Mouse (Mus musculus): ENCODE data around the gene Asz1. TPM values are rescaled to one million over a fixed set of nuclear protein-coding genes. Genes with fewer than 3 reads are reported as not detected.

Gene Asz1
- polyA plus RNA-seq, 1 experiment: not detected

GRCm38 (mm10) chr6:18043172-18043571 is 65.7 kb downstream of the Asz1 start:
- Histone ChIP-seq H3K4me3 (ENCODE audit: low read depth, low read length) (no peak overlapping the region), H3K36me3 (ENCODE audit: control insufficient read depth, insufficient read depth, low read length) (no peaks in the 10 kb centered on the region), H3K4me1 (ENCODE audit: control insufficient read depth, insufficient read depth, insufficient read length, low read length) (no peaks in the 10 kb centered on the region), H3K27me3 (ENCODE audit: control insufficient read depth, insufficient read depth, low read length) (no peaks in the 10 kb centered on the region), H3K27ac (ENCODE audit: insufficient read depth, low read depth, low read length) (no peak overlapping the region)
- TF ChIP-seq CTCF (IDR thresholded peaks at IDR 0.05; ENCODE audit: extremely low read depth, insufficient read length, insufficient replicate concordance, low read depth, low read length) (no peak), POLR2A (IDR thresholded peaks at IDR 0.05; ENCODE audit: low read depth, low read length) (no peak)
- 70% methylated on average over 5 of the region's 5 CpGs for WGBS

DNA sequence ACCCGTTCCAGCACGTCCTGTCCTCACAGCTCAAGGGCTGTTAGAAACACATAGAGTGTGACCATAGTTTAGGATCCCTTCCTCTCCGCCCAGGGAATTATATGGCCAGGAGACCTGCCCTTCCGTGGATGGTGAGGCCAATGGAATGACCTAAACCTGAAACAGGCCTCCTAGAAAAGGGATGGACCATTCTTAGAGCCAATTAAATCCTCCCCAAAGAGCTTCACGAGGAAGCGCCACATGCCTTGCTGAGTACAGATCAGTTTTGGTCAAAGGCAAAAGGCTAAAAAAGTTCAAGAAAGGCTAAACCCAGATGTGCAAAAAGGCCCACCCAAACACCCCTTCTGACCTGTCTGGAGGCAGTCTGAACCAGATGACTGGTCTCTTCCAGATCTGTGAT is 76.6 kb downstream of the Asz1 start:
- Histone ChIP-seq H3K27me3 (ENCODE audit: control insufficient read depth, insufficient read depth, low read length) (peaks cover 14% of the 10 kb centered on the region), H3K4me1 (ENCODE audit: control insufficient read depth, insufficient read depth, insufficient read length, low read length) (no peaks in the 10 kb centered on the region), H3K27ac (ENCODE audit: insufficient read depth, low read depth, low read length) (no peak overlapping the region), H3K4me3 (ENCODE audit: low read depth, low read length) (peak overlapping the region; percentile 44; the same call in 1 of the 2 replicates), H3K36me3 (ENCODE audit: control insufficient read depth, insufficient read depth, low read length) (no peaks in the 10 kb centered on the region)
- WGBS: 37% methylated on average over 6 of the region's 6 CpGs
- TF ChIP-seq POLR2A (IDR thresholded peaks at IDR 0.05; ENCODE audit: low read depth, low read length) (no peak), CTCF (IDR thresholded peaks at IDR 0.05; ENCODE audit: extremely low read depth, insufficient read length, insufficient replicate concordance, low read depth, low read length) (no peak)

- no peaks in the 10 kb centered on the region for H3K4me1 ChIP-seq (ENCODE audit: control insufficient read depth, insufficient read depth, insufficient read length, low read length)
- WGBS: 2% methylated on average over 29 of the region's 29 CpGs
- TF ChIP-seq POLR2A (IDR thresholded peaks at IDR 0.05; ENCODE audit: low read depth, low read length): no peak
- no peak for TF ChIP-seq CTCF (IDR thresholded peaks at IDR 0.05; ENCODE audit: extremely low read depth, insufficient read length, insufficient replicate concordance, low read depth, low read length)
- H3K4me3 ChIP-seq (ENCODE audit: low read depth, low read length): peak overlapping the region; percentile 44
- H3K36me3 ChIP-seq (ENCODE audit: control insufficient read depth, insufficient read depth, low read length): no peaks in the 10 kb centered on the region
- H3K27ac ChIP-seq (ENCODE audit: insufficient read depth, low read depth, low read length): no peak overlapping the region
- H3K27me3 ChIP-seq (ENCODE audit: control insufficient read depth, insufficient read depth, low read length): peaks cover 14% of the 10 kb centered on the region
Observed at GRCm38 (mm10) chr6:18031509-18032010, 77.3 kb downstream of the Asz1 start.

- WGBS: 19% methylated on average over 12 of the region's 12 CpGs
- TF ChIP-seq POLR2A (IDR thresholded peaks at IDR 0.05; ENCODE audit: low read depth, low read length) (no peak), CTCF (IDR thresholded peaks at IDR 0.05; ENCODE audit: extremely low read depth, insufficient read length, insufficient replicate concordance, low read depth, low read length) (no peak)
- H3K4me3 ChIP-seq (ENCODE audit: low read depth, low read length): peak overlapping the region; percentile 44; the same call in 1 of the 2 replicates
Observed at GRCm38 (mm10) chr6:18030868-18031508, 77.9 kb downstream of the Asz1 start.

DNA sequence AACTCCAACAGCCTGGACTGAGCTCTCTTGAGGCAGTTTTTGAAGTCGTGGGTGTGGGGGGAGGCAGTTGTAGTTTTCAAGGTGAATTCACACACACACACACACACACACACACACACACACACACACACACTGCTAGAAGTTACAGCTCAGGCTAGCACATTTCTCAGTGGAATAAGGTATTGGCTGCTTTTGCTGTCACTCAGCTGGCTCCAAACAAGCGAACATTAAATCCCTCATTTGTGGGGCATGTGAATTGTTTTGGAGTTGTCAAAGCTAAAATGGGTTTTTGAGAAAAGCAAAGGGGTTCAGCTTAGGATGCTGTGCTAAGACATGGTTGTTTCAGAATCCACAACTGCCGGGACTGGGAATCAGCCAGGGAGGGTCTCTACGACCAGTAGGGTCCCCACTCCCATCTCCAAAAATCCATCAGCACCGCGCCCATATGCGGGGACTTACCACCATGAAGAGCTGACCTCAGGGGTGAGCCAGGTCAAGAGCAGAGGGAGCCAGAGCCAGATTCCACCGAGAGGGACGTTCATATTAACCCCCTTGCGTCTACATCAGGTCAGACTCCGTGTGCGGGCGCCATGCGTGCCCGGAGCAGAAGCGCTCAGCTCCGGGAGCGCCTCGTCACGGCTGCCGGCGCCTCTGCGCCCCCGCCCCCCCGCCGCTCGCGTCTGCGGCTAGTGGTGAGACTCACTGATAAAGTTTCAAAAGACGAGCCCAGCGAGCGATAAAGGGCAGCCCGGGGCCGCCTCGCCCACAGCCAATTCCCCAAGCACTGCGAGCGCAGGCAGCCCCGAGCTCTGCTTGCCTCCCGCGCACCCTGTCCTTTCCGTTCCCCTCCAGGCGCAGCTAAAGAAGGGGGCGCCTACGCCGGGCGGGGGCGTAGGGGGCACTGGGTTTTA is 78.9 kb downstream of the Asz1 start, which contains the start of gene Wnt2:
Gene Wnt2, minus strand, starts transcription at position 840 of the 911 bp plus-strand sequence.
- peak within 1 kb of the TSS; percentile 44 for H3K4me3 ChIP-seq (ENCODE audit: low read depth, low read length)
- no peaks in the 10 kb centered on the region for H3K4me1 ChIP-seq (ENCODE audit: control insufficient read depth, insufficient read depth, insufficient read length, low read length)
- H3K27me3 ChIP-seq (ENCODE audit: control insufficient read depth, insufficient read depth, low read length): peaks cover 14% of the 10 kb centered on the region
- H3K27ac ChIP-seq (ENCODE audit: insufficient read depth, low read depth, low read length): no peak within 1 kb of the TSS
- H3K36me3 ChIP-seq (ENCODE audit: control insufficient read depth, insufficient read depth, low read length): no peaks in the 10 kb centered on the region
- TF ChIP-seq POLR2A (IDR thresholded peaks at IDR 0.05; ENCODE audit: low read depth, low read length) (no peak), CTCF (IDR thresholded peaks at IDR 0.05; ENCODE audit: extremely low read depth, insufficient read length, insufficient replicate concordance, low read depth, low read length) (no peak)
- WGBS: 3% methylated on average over 47 of the region's 47 CpGs

More at GRCm38 (mm10) chr6:18030868-18031508, 77.9 kb downstream of the Asz1 start:
- H3K27ac ChIP-seq (ENCODE audit: insufficient read depth, low read depth, low read length): no peak overlapping the region
- H3K36me3 ChIP-seq (ENCODE audit: control insufficient read depth, insufficient read depth, low read length): no peaks in the 10 kb centered on the region
- no peaks in the 10 kb centered on the region for H3K4me1 ChIP-seq (ENCODE audit: control insufficient read depth, insufficient read depth, insufficient read length, low read length)
- peaks cover 14% of the 10 kb centered on the region for H3K27me3 ChIP-seq (ENCODE audit: control insufficient read depth, insufficient read depth, low read length)

- no peaks in the 10 kb centered on the region for H3K36me3 ChIP-seq (ENCODE audit: control insufficient read depth, insufficient read depth, low read length)
- no peaks in the 10 kb centered on the region for H3K4me1 ChIP-seq (ENCODE audit: control insufficient read depth, insufficient read depth, insufficient read length, low read length)
- TF ChIP-seq CTCF (IDR thresholded peaks at IDR 0.05; ENCODE audit: extremely low read depth, insufficient read length, insufficient replicate concordance, low read depth, low read length) (no peak), POLR2A (IDR thresholded peaks at IDR 0.05; ENCODE audit: low read depth, low read length) (no peak)
- WGBS: 93% methylated on average over 8 of the region's 8 CpGs
- H3K27me3 ChIP-seq (ENCODE audit: control insufficient read depth, insufficient read depth, low read length): peaks cover 5% of the 10 kb centered on the region; the same call in 1 of the 2 replicates
- no peak overlapping the region for H3K27ac ChIP-seq (ENCODE audit: insufficient read depth, low read depth, low read length)
- H3K4me3 ChIP-seq (ENCODE audit: low read depth, low read length): no peak overlapping the region
Observed at GRCm38 (mm10) chr6:18024133-18024794, 84.6 kb downstream of the Asz1 start.

All from small intestine, adult 2 months (tissue).